Mouse (Mus musculus) liver, postnatal 0 days (tissue): Measurements from ENCODE around the gene Soga3.

Experiments used
- CTCF ChIP-seq: sonication (generic); IDR thresholded peaks from 2 replicates; pipeline ENCODE4 v1.5.1; 2016; ENCODE audit warnings: antibody characterized with exemption, low read depth
- EP300 ChIP-seq: IDR thresholded peaks from 2 replicates; pipeline ENCODE4 v1.6.1; 2016; ENCODE audit warnings: antibody characterized with exemption, low read depth, mild to moderate bottlenecking

DNA sequence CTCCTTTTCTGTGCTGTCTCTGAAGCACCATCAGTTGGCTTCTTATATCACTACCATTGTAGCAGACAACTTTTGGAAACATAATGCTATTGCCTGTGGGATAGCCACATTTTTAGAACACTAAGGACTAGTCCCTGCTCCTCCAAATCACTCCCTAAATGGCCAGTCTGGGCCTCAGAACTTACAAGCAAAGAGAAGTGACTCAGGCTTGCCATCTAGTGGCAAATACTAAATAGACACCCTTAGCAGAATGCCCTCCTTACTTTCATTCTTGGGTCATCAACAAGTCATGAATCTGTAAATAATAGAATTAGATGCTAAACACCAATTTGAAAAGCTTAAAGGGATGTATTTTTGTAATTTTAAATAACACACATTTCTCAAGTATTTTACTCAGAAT is 63.1 kb downstream of the Soga3 start:
- TF ChIP-seq CTCF (peak; percentile 62), EP300 (no peak)
